Mouse (Mus musculus) embryo, embryonic 11 days (tissue): ENCODE data around the gene Naglu.

Experiments used
- DNase-seq: peaks from one replicate; pipeline ENCODE4 v3.0.0-alpha.2; 2015

Gene Naglu

DNA sequence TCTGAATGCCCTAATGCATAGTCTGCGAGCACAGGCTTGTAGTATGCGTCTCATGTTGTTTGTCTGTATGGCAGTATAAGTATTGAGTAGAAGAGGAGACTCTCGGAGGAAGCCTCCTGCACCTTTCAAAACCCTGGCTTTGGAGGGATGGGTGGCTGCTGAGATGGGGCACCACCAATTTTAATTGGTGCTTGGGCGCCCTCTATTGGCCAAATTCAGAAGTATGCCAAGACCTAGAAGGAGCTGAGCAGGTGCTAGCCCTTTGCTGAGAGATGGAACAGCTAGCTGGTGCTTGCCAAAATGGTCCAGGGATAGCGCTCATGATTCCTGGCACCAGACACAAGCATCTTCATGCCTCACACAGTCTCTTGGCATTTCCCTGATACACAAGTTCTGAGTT lies 12.0 kb upstream of the Naglu start:
- DNase-seq: peak; percentile 87

- DNase-seq: no peak
Observed at GRCm38 (mm10) chr11:101058726-101059125, 11.1 kb upstream of the Naglu start.

- DNase-seq: no peak
Observed at GRCm38 (mm10) chr11:101059473-101059872, 10.3 kb upstream of the Naglu start.

DNA sequence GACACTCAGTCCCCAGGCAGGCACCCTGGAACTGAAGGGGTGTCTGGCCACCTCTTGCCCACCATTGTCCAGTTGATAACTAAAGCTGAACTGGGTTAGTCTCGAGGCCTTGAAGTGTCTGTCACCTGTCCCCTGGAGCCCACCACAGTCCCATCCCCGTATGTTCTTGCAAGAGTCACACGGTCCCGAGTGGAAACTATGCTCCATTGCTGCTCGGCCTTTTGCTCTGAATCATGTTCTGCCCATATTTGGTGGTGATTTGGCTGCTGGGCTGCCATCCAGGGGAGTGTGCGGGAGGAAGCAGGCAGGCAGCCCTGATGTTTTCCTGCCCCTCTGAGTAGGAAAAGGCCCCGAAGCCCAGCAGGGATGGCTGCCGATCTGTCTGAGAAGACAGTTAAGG lies 9.7 kb upstream of the Naglu start:
- no peak for DNase-seq

GRCm38 (mm10) chr11:101061049-101061448 lies 8.8 kb upstream of the Naglu start:
- no peak for DNase-seq

GRCm38 (mm10) chr11:101062165-101062884 lies 7.5 kb upstream of the Naglu start:
- no peak for DNase-seq

DNA sequence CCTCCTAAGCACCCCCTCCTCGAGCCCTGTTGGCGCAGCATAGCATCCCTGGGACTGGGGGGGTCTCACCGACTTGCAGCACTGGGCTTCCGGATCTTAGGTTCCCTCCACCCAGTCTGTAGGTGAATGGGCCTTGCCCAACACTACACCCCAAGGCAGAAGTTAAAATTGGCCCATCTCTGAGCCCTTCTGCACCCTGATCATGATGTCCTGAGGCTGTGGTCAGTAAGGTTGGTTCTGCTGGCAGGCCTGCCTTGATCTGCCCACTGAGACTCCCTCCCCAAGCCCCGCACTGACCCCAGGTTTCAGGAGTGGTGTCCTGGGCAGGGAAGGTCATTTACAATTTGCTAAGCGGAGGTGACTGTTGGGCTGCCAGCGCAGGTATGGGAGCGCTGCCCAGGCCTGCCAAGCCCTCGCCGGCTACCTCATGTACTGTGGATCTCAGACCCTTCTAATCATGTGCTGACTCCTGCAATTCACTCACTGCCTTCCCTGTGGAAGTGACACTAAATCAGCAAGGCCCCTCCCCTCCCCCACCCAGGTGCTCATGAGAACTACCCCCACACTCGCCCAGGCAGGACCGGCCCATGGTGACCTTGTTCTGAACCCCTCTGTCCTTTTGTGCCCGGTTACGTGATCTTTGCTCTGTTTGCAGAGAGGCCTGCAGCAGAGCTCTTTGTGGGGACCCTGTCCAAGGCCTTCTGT lies 6.7 kb upstream of the Naglu start:
- no peak for DNase-seq

- DNase-seq: peak; percentile 37
Observed at GRCm38 (mm10) chr11:101063676-101064327, 6.0 kb upstream of the Naglu start.

DNA sequence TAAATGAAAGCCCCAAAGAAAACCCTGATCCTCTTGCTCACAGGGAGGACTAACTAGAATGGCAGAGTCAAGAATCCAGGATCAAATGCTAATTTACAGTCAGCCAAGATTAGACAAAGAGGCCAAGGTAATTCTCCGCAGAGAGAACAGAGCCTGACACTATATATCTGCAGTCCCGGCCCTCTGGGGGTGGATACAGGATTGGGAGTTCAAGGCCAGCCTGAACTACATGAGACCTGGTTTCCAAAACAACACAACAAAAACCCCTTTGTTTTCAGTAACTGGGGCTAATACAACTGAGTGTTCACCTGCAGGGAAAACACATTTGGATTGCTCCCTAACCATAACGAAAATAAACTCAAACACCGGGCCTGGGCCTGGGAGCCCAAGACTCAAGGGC lies 5.3 kb upstream of the Naglu start:
- no peak for DNase-seq

- no peak for DNase-seq
Observed at GRCm38 (mm10) chr11:101065002-101065401, 4.8 kb upstream of the Naglu start.

GRCm38 (mm10) chr11:101066549-101067412 lies 3.0 kb upstream of the Naglu start:
- peak; percentile 88 for DNase-seq

- no peak for DNase-seq
Observed at GRCm38 (mm10) chr11:101070189-101070527, 346 bp downstream of the Naglu start.

GRCm38 (mm10) chr11:101070987-101071386 lies 1.2 kb downstream of the Naglu start:
- DNase-seq: no peak

DNA sequence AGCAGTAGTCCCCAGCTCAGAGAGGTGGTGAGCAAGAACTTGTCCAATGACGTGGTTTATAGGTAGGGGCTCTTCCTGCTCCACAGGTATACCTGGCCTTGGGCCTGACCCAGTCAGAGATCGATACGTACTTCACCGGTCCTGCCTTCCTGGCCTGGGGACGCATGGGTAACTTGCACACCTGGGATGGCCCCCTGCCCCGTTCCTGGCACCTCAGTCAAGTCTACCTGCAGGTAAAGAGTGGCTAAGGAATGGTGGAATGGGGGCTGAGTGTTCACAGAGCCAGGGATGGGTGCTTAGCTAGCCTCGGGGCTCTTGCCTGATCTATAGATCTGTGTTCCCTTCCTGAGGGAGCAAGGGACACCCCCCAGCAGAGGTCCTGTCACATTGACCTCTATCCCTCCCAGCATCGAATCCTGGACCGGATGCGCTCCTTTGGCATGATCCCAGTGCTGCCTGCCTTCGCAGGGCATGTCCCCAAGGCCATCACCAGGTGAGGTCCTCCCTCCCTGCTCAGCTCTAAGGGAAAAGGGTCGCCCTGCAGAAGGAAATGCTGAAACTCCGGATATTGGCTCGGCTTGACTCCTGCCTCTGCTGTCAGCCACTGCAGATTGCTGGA lies 2.1 kb downstream of the Naglu start:
- no peak for DNase-seq

DNA sequence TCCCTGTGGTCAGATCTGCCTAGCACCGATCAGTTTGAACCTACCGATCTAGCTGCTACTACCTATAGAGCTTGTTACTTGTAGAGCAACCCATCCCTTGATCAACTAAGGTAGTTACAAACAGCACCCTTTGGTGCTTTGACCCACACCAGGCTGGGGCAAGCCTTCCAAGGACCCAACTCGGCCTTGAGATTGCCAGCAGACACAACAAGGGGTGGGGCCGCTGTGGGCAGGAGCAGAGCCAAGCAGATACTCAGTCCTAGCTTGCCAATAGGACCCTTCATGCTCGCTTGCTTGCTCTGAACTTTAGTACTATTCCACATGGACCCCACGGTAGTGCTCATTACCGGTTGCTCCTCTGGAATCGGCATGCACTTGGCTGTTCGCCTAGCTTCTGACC lies 8.3 kb downstream of the Naglu start, which contains the start of gene Hsd17b1:
Hsd17b1 (plus strand) TSS at position 291 of the 400 bp plus-strand sequence.
- no peak for DNase-seq

DNA sequence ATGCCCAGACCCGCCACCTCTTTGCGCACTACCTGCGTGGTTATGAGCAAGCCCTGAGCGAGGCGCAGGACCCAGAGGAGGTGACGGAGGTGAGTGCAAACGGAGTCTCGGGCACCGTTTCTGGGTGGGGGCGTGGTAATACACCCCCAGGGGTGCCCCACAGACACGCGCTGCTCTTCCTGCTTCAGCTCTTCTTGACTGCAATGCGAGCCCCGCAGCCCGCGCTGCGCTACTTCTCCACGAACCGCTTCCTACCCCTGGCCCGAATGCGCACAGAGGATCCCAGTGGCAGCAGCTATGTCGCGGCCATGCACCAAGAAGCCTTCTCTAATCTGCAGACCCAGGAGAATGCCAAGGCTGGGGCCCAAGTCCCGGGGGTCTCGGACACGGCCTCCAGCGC lies 9.9 kb downstream of the Naglu start:
- no peak for DNase-seq

DNA sequence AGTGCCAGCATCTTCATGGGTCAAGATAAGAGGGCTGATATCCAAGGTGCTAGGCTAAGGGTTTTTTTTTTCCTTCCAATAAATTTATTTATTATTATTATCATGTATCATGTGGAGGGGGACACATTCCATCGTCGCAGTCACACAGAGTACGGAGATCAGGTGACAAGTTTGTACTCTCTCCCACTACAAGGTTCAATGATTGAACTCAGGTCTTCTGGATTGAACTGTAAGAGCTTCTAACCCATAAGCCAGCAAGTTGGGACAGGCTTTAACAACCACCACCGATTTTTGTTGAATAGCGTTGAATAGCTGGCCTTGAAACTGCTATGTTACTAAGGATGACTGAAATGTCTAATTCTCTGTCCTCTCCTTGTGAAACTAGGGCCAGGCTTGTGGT lies 10.6 kb downstream of the Naglu start:
- DNase-seq: no peak

GRCm38 (mm10) chr11:101081659-101082058 lies 11.8 kb downstream of the Naglu start:
- DNase-seq: no peak

- DNase-seq: peak; percentile 94
Observed at GRCm38 (mm10) chr11:101082208-101083082, 12.6 kb downstream of the Naglu start, which contains the start of gene Coasy. TSS of gene Coasy (plus strand) at chr11:101082565.

DNA sequence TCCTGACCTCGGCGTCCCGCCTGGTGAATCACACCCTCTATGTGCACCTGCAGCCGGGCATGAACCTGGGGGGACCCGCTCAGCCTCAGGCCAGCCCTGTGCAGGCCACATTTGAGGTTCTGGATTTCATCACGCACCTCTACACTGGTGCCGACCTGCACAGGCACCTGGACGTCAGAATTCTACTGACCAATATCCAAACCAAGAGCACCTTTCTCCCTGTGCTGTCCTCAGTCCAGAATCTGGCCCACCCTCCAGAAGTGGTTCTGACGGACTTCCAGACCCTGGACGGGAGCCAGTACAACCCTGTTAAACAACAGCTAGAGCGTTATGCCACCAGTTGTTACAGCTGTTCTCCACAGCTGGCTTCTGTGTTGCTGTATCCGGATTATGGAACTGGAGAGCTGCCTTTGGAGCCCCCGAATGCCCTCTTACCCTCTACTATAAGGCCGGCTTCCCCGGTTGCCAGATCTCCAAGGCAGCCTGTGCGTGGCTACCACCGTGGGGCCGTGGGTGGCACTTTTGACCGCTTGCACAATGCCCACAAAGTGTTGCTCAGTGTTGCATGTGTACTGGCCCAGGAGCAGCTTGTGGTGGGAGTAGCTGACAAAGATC lies 13.4 kb downstream of the Naglu start:
- no peak for DNase-seq

GRCm38 (mm10) chr11:101084246-101084645 lies 14.4 kb downstream of the Naglu start:
- DNase-seq: no peak
